Mouse (Mus musculus): ENCODE data around the gene Cby3. TPM values are rescaled to one million over a fixed set of nuclear protein-coding genes. Genes with fewer than 3 reads are reported as not detected.

The Cby3 gene
- polyA plus RNA-seq, 1 experiment from 2014 or later: 0.78 TPM

DNA sequence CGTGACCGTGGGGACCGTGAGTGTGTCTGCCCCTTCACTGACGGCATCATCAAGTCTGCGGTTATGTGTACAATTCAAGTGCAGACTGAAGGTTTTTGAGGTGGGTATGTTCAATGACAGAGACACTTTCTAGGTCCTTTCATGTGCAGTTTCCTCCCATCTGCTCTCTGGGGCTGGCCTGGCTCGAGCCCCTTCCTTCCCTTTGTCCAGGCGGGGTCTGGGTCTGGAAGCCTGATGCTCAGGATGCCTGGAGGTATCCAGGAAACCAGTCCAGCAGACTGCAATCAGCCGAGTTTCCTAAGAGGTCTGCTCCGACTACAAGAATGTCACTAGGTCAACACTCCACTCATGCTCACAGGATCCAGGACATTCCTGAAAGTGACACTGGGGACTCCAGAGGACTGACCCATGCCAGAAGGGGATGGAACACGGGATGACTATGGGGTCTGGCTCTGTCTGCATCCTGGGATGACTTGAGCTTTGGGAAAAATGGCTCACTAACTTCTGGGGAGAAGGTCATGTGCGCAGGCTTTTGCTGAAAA is 42.6 kb downstream of the Cby3 start:
- H3K4me2 ChIP-seq: no peak overlapping the region
- H3K36me3 ChIP-seq: peaks cover 88% of the 10 kb centered on the region
- no peak overlapping the region for H3K27ac ChIP-seq (replicated peaks)
- H3K9ac ChIP-seq: no peak overlapping the region
- H3K4me3 ChIP-seq: no peak overlapping the region
- ATAC-seq (ENCODE audit: low read depth): no peak
- H3K9me3 ChIP-seq: no peaks in the 10 kb centered on the region
- 82% methylated on average over 11 of the region's 11 CpGs for WGBS
- no peaks in the 10 kb centered on the region for H3K4me1 ChIP-seq (replicated peaks)
- H3K27me3 ChIP-seq: no peaks in the 10 kb centered on the region

- WGBS: 84% methylated on average over 9 of the region's 9 CpGs
Measured at GRCm38 (mm10) chr11:50397316-50397715, 43.1 kb downstream of the Cby3 start.

GRCm38 (mm10) chr11:50398803-50399202 is 44.5 kb downstream of the Cby3 start:
- H3K4me1 ChIP-seq (replicated peaks): no peaks in the 10 kb centered on the region
- 94% methylated on average over 13 of the region's 13 CpGs for WGBS
- H3K4me3 ChIP-seq: no peak overlapping the region
- no peak overlapping the region for H3K9ac ChIP-seq
- no peak overlapping the region for H3K4me2 ChIP-seq
- H3K9me3 ChIP-seq: no peaks in the 10 kb centered on the region
- no peak for ATAC-seq (ENCODE audit: low read depth)
- H3K36me3 ChIP-seq: peaks cover 89% of the 10 kb centered on the region
- no peaks in the 10 kb centered on the region for H3K27me3 ChIP-seq
- no peak overlapping the region for H3K27ac ChIP-seq (replicated peaks)

More at GRCm38 (mm10) chr11:50397316-50397715, 43.1 kb downstream of the Cby3 start:
- no peak for ATAC-seq (ENCODE audit: low read depth)
- no peak overlapping the region for H3K4me2 ChIP-seq
- no peak overlapping the region for H3K4me3 ChIP-seq
- H3K9ac ChIP-seq: no peak overlapping the region
- no peaks in the 10 kb centered on the region for H3K9me3 ChIP-seq
- no peaks in the 10 kb centered on the region for H3K4me1 ChIP-seq (replicated peaks)
- H3K27me3 ChIP-seq: no peaks in the 10 kb centered on the region
- peaks cover 89% of the 10 kb centered on the region for H3K36me3 ChIP-seq
- H3K27ac ChIP-seq (replicated peaks): no peak overlapping the region

DNA sequence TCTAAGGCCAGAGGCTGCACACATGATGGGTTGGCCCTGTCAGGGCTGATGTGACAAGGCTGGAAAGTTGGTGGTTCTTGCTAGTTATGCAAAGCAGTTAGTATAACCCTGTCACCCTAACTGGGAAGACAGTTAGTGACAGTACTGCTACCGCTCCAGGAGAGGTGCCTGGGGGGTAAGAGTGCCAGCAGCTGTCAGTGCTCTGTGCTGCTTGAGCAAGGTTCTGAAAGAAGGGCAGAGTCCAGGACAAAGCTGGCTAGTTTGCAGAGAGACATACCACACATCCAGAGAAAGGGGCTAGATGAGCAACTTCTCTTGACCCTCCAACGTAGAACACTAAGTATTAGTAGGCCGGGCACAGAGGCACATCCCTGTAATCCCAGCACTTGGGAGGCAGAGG is 48.2 kb downstream of the Cby3 start:
- H3K4me3 ChIP-seq: no peak overlapping the region
- H3K36me3 ChIP-seq: peaks cover 93% of the 10 kb centered on the region
- H3K9ac ChIP-seq: no peak overlapping the region
- H3K4me2 ChIP-seq: no peak overlapping the region
- ATAC-seq (ENCODE audit: low read depth): no peak
- WGBS: 93% methylated on average over 3 of the region's 3 CpGs
- no peak overlapping the region for H3K27ac ChIP-seq (replicated peaks)
- H3K9me3 ChIP-seq: no peaks in the 10 kb centered on the region
- no peaks in the 10 kb centered on the region for H3K27me3 ChIP-seq
- H3K4me1 ChIP-seq (replicated peaks): no peaks in the 10 kb centered on the region

GRCm38 (mm10) chr11:50403367-50404014 is 49.2 kb downstream of the Cby3 start:
- 81% methylated on average over 10 of the region's 10 CpGs for WGBS
- Histone ChIP-seq H3K36me3 (peaks cover 86% of the 10 kb centered on the region), H3K27me3 (no peaks in the 10 kb centered on the region), H3K4me2 (no peak overlapping the region), H3K27ac (replicated peaks) (no peak overlapping the region), H3K9ac (no peak overlapping the region), H3K9me3 (no peaks in the 10 kb centered on the region), H3K4me3 (no peak overlapping the region), H3K4me1 (replicated peaks) (no peaks in the 10 kb centered on the region)
- no peak for ATAC-seq (ENCODE audit: low read depth)

GRCm38 (mm10) chr11:50407235-50407634 is 53.0 kb downstream of the Cby3 start:
- Histone ChIP-seq H3K4me2 (no peak overlapping the region), H3K9ac (no peak overlapping the region), H3K27me3 (no peaks in the 10 kb centered on the region), H3K4me1 (replicated peaks) (no peaks in the 10 kb centered on the region), H3K36me3 (peaks cover 83% of the 10 kb centered on the region), H3K9me3 (no peaks in the 10 kb centered on the region), H3K27ac (replicated peaks) (no peak overlapping the region), H3K4me3 (no peak overlapping the region)
- ATAC-seq (ENCODE audit: low read depth): no peak
- WGBS: 61% methylated on average over 6 of the region's 6 CpGs

MicroRNAs within 50 kb of the gene (microRNA counts, 519-probe panel; counts per million panel counts)
- microRNA mmu-miR-804: 3,824 counts per million, percentile 60 among the panel's probes with 10 or more counts

Small RNA genes lying within 50 kb of the gene (microRNA-seq; reads per million reads assigned to microRNA genes)
- gene Mir804: not detected

Other genes with a start within 250 kb of the Cby3 start
- gene Tbc1d9b, start 223.1 kb upstream of the Cby3 start, polyA plus RNA-seq (2015; fragmentation: Nextera tagmentation; extraction: Ambion mirVana): 36.1 and 39.2 TPM in 2 replicates
- 23.1 and 31.9 TPM in 2 replicates for gene Mrnip, start 180.0 kb upstream of the Cby3 start, polyA plus RNA-seq (2015; fragmentation: Nextera tagmentation; extraction: Ambion mirVana)
- 337 and 343 TPM in 2 replicates for gene Sqstm1, start 143.6 kb upstream of the Cby3 start, polyA plus RNA-seq (2015; fragmentation: Nextera tagmentation; extraction: Ambion mirVana)
- gene Mgat4b, start 143.6 kb upstream of the Cby3 start, polyA plus RNA-seq (2015; fragmentation: Nextera tagmentation; extraction: Ambion mirVana): 52.8 and 56.6 TPM in 2 replicates
- gene Ltc4s, start 115.8 kb upstream of the Cby3 start, polyA plus RNA-seq (2015; fragmentation: Nextera tagmentation; extraction: Ambion mirVana): 1.8 and 2.6 TPM in 2 replicates
- gene Maml1, start 62.2 kb upstream of the Cby3 start, polyA plus RNA-seq (2015; fragmentation: Nextera tagmentation; extraction: Ambion mirVana): 3.1 and 3.7 TPM in 2 replicates
- 275 and 302 TPM in 2 replicates for gene Canx, start 28.8 kb upstream of the Cby3 start, polyA plus RNA-seq (2015; fragmentation: Nextera tagmentation; extraction: Ambion mirVana)
- gene Hnrnph1, start 22.5 kb downstream of the Cby3 start, polyA plus RNA-seq (2015; fragmentation: Nextera tagmentation; extraction: Ambion mirVana): 482 and 577 TPM in 2 replicates
- gene Rufy1, start 76.7 kb downstream of the Cby3 start, polyA plus RNA-seq (2015; fragmentation: Nextera tagmentation; extraction: Ambion mirVana): 26.5 and 28.4 TPM in 2 replicates
- 3.7 and 4.8 TPM in 2 replicates for gene Adamts2, start 247.6 kb downstream of the Cby3 start, polyA plus RNA-seq (2015; fragmentation: Nextera tagmentation; extraction: Ambion mirVana)

All from neural tube, embryonic 13.5 days (tissue).